In the genomic region with DNA sequence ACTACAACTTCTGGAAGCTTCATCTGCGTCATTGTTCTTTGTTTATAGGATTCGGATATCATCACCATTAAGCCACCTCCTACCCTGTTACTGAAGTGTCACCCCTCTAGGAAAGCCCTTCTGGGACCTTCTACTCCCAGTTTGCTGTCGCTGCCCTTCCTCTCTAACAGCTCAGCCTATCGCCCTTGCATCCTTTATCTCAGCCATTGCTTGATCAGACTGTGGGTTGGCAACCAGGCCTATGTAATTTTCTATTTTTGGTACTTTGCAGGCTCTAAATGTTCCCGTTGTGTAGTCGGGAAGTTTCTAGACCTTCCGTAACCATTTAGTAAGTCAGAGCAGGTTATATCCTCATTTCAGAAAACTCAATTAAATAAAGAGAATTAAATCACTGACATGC, we compare ENCODE assay signal across 10 mouse cellular contexts. TPM values are rescaled to one million over a fixed set of nuclear protein-coding genes. Genes with fewer than 3 reads are reported as not detected.
DNase-seq lines count a peak whose midpoint lies in the region; ATAC-seq and TF ChIP-seq lines count a peak whose summit lies in the region.
"Had no signal": no experiment of that assay in that cellular context is flagged by ENCODE, and none has a peak within 500 bp of the region (broad histone marks: within the 10 kb centered on the region; RNA-seq: fewer than 3 reads in every experiment).

No protein-coding gene starts in this region.

- no peak for ATAC-seq in hindbrain, embryonic 16.5 days
- no peak for ATAC-seq in neural tube, embryonic 15.5 days (ENCODE audit: low FRiP score)
- no peak for ATAC-seq in megakaryocyte progenitor cell, adult 5-6 weeks (replicated peaks; ENCODE audit: poor library complexity)

- no peaks in the 10 kb centered on the region for H3K4me1 ChIP-seq in hindbrain, embryonic 16.5 days (ENCODE audit: control insufficient read depth, insufficient read depth, low read depth, low read length)
- H3K4me1 ChIP-seq in neural tube, embryonic 15.5 days = peaks cover 7% of the 10 kb centered on the region; the same call in 1 of the 2 replicates
- peaks cover 5% of the 10 kb centered on the region for H3K4me1 ChIP-seq in thymus, adult 2 months (replicated peaks; ENCODE audit: control insufficient read depth, insufficient read depth, low read length)

- WGBS in hindbrain, embryonic 16.5 days = 86% methylated on average over 7 of the region's 7 CpGs
- 84% methylated on average over 7 of the region's 7 CpGs for WGBS in neural tube, embryonic 15.5 days
- WGBS in thymus, adult 2 months = 95% methylated on average over 7 of the region's 7 CpGs

- H3K9me3 ChIP-seq in hindbrain, embryonic 16.5 days (ENCODE audit: control insufficient read depth, low read length) = no peaks in the 10 kb centered on the region
- no peaks in the 10 kb centered on the region for H3K9me3 ChIP-seq in neural tube, embryonic 15.5 days (replicated peaks)
- H3K9me3 ChIP-seq: liver, embryonic 13.5 days had no signal

- peak; percentile 70 for DNase-seq in heart, adult 11 months
- no peak for DNase-seq in heart, adult 8-10 months (ENCODE audit: low spot score)
- peak; percentile 23 to 25 for DNase-seq in left cerebral cortex, postnatal 25 days (ENCODE audit: low spot score in 2 of 2)
- DNase-seq in left cerebral cortex, adult 11 months (ENCODE audit: low spot score) = no peak
- no peak for DNase-seq in thymus, adult 2 months

- H3K27me3 ChIP-seq in hindbrain, embryonic 16.5 days (replicated peaks; ENCODE audit: control insufficient read depth, insufficient read depth, low read length) = no peaks in the 10 kb centered on the region
- no peaks in the 10 kb centered on the region for H3K27me3 ChIP-seq in neural tube, embryonic 15.5 days (replicated peaks)
- H3K27me3 ChIP-seq in thymus, adult 2 months (ENCODE audit: control insufficient read depth, insufficient read depth, low read length) = no peaks in the 10 kb centered on the region

- TF ChIP-seq POLR2A in thymus, adult 2 months (IDR thresholded peaks at IDR 0.05; ENCODE audit: control insufficient read depth, extremely low read depth, insufficient read depth, low read length, poor library complexity) = no peak

- H3K27ac ChIP-seq in hindbrain, embryonic 16.5 days (ENCODE audit: low read depth, low read length) = no peak overlapping the region
- H3K27ac ChIP-seq in neural tube, embryonic 15.5 days (replicated peaks) = no peak overlapping the region
- no peak overlapping the region for H3K27ac ChIP-seq in thymus, adult 2 months (ENCODE audit: control insufficient read depth, insufficient read depth, low read length)
- H3K27ac ChIP-seq: liver, embryonic 13.5 days had no signal

- H3K9ac ChIP-seq in hindbrain, embryonic 16.5 days (ENCODE audit: low read depth, low read length) = no peak overlapping the region
- no peak overlapping the region for H3K9ac ChIP-seq in neural tube, embryonic 15.5 days (replicated peaks)
- H3K9ac ChIP-seq: liver, embryonic 13.5 days had no signal

- peak overlapping the region; percentile 81 for H3K4me2 ChIP-seq in hindbrain, embryonic 16.5 days (ENCODE audit: low read length)
- H3K4me2 ChIP-seq in neural tube, embryonic 15.5 days = peak overlapping the region; percentile 87

- no peak for TF ChIP-seq CTCF in thymus, adult 2 months (IDR thresholded peaks at IDR 0.05; ENCODE audit: borderline replicate concordance, control insufficient read depth, extremely low read depth, insufficient read depth, low read length, poor library complexity)

- peak overlapping the region; percentile 55 for H3K4me3 ChIP-seq in hindbrain, embryonic 16.5 days (ENCODE audit: low read length)
- H3K4me3 ChIP-seq in neural tube, embryonic 15.5 days (replicated peaks) = peak overlapping the region; percentile 56
- H3K4me3 ChIP-seq in thymus, adult 2 months (ENCODE audit: control insufficient read depth, insufficient read depth, low read length) = no peak overlapping the region

- intact Hi-C loops in left cerebral cortex, postnatal 25 days (cut with DNase I) = no loop called here

- H3K36me3 ChIP-seq in hindbrain, embryonic 16.5 days (ENCODE audit: control insufficient read depth, insufficient read depth, low read length) = no peaks in the 10 kb centered on the region
- no peaks in the 10 kb centered on the region for H3K36me3 ChIP-seq in neural tube, embryonic 15.5 days
- no peaks in the 10 kb centered on the region for H3K36me3 ChIP-seq in thymus, adult 2 months (ENCODE audit: control insufficient read depth, insufficient read depth, low read length)
- H3K36me3 ChIP-seq: liver, embryonic 13.5 days had no signal

RNA-seq across cellular contexts. Expression of gene Ankrd45, which starts 0.7 kb away (rescaled TPM):
- 1 to 10 TPM; 3.0 to 8.4 (median 5.2) TPM for total RNA-seq in heart, adult 8-10 months (2022)
- total RNA-seq in left cerebral cortex, postnatal 25 days (2021) = 10 to 100 TPM; 51.6 to 57.1 TPM
- 29.8 and 32.0 TPM in 2 replicates for polyA plus RNA-seq in hindbrain, embryonic 16.5 days (2015; fragmentation: Nextera tagmentation; extraction: Ambion mirVana)
- polyA plus RNA-seq in neural tube, embryonic 15.5 days (2015; fragmentation: Nextera tagmentation; extraction: Ambion mirVana) = 20.8 and 24.4 TPM in 2 replicates
- not detected in 2 replicates for total RNA-seq in megakaryocyte progenitor cell, adult 5-6 weeks (2015)
- not detected in 2 replicates for total RNA-seq in megakaryocyte progenitor cell, adult 5-6 weeks (2017)
- 0.04 and 0.05 TPM in 2 replicates for polyA plus RNA-seq in thymus, adult 2 months (2012; rRNA removed)
- polyA plus RNA-seq: small intestine, adult 2 months had no signal

RNA-seq across cellular contexts. Expression of gene Klhl20, which starts 11.9 kb away (rescaled TPM):
- 10 to 100 TPM in 1 of 4 experiments, 1 to 10 TPM in 3; 7.8 to 10.2 (median 9.3) TPM for total RNA-seq in heart, adult 8-10 months (2022)
- 10 to 100 TPM; 15.3 to 16.9 TPM for total RNA-seq in left cerebral cortex, postnatal 25 days (2021)
- polyA plus RNA-seq in hindbrain, embryonic 16.5 days (2015; fragmentation: Nextera tagmentation; extraction: Ambion mirVana) = 17.2 and 21.1 TPM in 2 replicates
- polyA plus RNA-seq in neural tube, embryonic 15.5 days (2015; fragmentation: Nextera tagmentation; extraction: Ambion mirVana) = 18.7 and 20.6 TPM in 2 replicates
- 25.4 and 31.6 TPM in 2 replicates for total RNA-seq in megakaryocyte progenitor cell, adult 5-6 weeks (2015)
- 14.2 and 19.9 TPM in 2 replicates for total RNA-seq in megakaryocyte progenitor cell, adult 5-6 weeks (2017)
- 19.1 and 19.3 TPM in 2 replicates for polyA plus RNA-seq in thymus, adult 2 months (2012; rRNA removed)

RNA-seq across cellular contexts. Expression of gene Tex50, which starts 15.9 kb away (rescaled TPM):
- total RNA-seq in heart, adult 8-10 months (2022) = not detected
- not detected for total RNA-seq in left cerebral cortex, postnatal 25 days (2021)
- polyA plus RNA-seq in hindbrain, embryonic 16.5 days (2015; fragmentation: Nextera tagmentation; extraction: Ambion mirVana) = 0.87 and 1.1 TPM in 2 replicates
- 1.0 and 1.2 TPM in 2 replicates for polyA plus RNA-seq in neural tube, embryonic 15.5 days (2015; fragmentation: Nextera tagmentation; extraction: Ambion mirVana)
- total RNA-seq in megakaryocyte progenitor cell, adult 5-6 weeks (2015) = not detected in 2 replicates
- not detected in 2 replicates for total RNA-seq in megakaryocyte progenitor cell, adult 5-6 weeks (2017)
- not detected in 2 replicates for polyA plus RNA-seq in thymus, adult 2 months (2012; rRNA removed)
- polyA plus RNA-seq: liver, embryonic 13.5 days; small intestine, adult 2 months had no signal

Comparison
In these comparisons a context has a peak if more than half of its experiments do, and no peak if none do; other contexts are left out.
1. DNase-seq: peak in heart, adult 11 months (single experiment) and left cerebral cortex, postnatal 25 days (2 of 2); none in heart, adult 8-10 months (single experiment), left cerebral cortex, adult 11 months (single experiment) and thymus, adult 2 months (single experiment).
2. RNA of gene Ankrd45, which starts 0.7 kb away (total RNA-seq): 51.6 to 57.1 TPM in left cerebral cortex, postnatal 25 days; 3.0 to 8.4 TPM in heart, adult 8-10 months and not detected in megakaryocyte progenitor cell, adult 5-6 weeks; every median in the first group is over 4 times any median in the second.